Mouse (Mus musculus): ENCODE measurements around the gene Cnot1. TPM values are rescaled to one million over a fixed set of nuclear protein-coding genes. Genes with fewer than 3 reads are reported as not detected.

The Cnot1 gene
- polyA plus RNA-seq, 1 experiment from 2014 or later, result 44.4 TPM

DNA sequence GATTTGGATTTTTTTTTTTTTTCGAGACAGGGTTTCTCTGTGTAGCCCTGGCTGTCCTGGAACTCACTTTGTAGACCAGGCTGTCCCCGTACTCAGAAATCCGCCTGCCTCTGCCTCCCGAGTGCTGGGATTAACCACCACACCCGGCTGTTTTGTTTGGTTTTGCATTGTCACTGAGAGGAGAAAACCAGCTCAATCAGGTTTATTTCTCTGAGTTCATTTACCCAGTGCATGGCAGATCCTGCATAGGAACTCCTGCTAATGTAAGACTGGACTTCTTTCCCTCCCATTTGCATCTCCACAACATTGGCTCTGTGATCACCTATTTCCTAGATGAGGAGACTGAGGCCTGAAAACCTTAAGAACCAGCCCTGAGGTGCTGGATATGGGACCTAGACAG lies 14.8 kb upstream of the Cnot1 start:
- 82% methylated on average over 5 of the region's 5 CpGs for WGBS
- no peak for ATAC-seq
- H3K9me3 ChIP-seq (ENCODE audit: control insufficient read depth, low read length), result no peaks in the 10 kb centered on the region
- no peak overlapping the region for H3K4me3 ChIP-seq (ENCODE audit: low read length)
- H3K27me3 ChIP-seq (replicated peaks; ENCODE audit: control insufficient read depth, insufficient read depth, low read length), result no peaks in the 10 kb centered on the region
- H3K36me3 ChIP-seq (ENCODE audit: control insufficient read depth, insufficient read depth, low read length), result no peaks in the 10 kb centered on the region
- no peak overlapping the region for H3K27ac ChIP-seq (ENCODE audit: low read length)
- H3K4me1 ChIP-seq (ENCODE audit: control insufficient read depth, insufficient read depth, low read length), result no peaks in the 10 kb centered on the region
- H3K4me2 ChIP-seq (ENCODE audit: low read depth, low read length), result no peak overlapping the region
- no peak overlapping the region for H3K9ac ChIP-seq (ENCODE audit: low read depth, low read length)

GRCm38 (mm10) chr8:95821266-95821665 lies 14.0 kb upstream of the Cnot1 start:
- no peak overlapping the region for H3K4me2 ChIP-seq (ENCODE audit: low read depth, low read length)
- H3K4me3 ChIP-seq (ENCODE audit: low read length), result no peak overlapping the region
- no peak for ATAC-seq
- H3K27ac ChIP-seq (ENCODE audit: low read length), result no peak overlapping the region
- no peaks in the 10 kb centered on the region for H3K27me3 ChIP-seq (replicated peaks; ENCODE audit: control insufficient read depth, insufficient read depth, low read length)
- H3K9me3 ChIP-seq (ENCODE audit: control insufficient read depth, low read length), result no peaks in the 10 kb centered on the region
- no peaks in the 10 kb centered on the region for H3K36me3 ChIP-seq (ENCODE audit: control insufficient read depth, insufficient read depth, low read length)
- no peak overlapping the region for H3K9ac ChIP-seq (ENCODE audit: low read depth, low read length)
- 62% methylated on average over 6 of the region's 6 CpGs for WGBS
- no peaks in the 10 kb centered on the region for H3K4me1 ChIP-seq (ENCODE audit: control insufficient read depth, insufficient read depth, low read length)

GRCm38 (mm10) chr8:95818211-95818610 lies 10.9 kb upstream of the Cnot1 start:
- no peaks in the 10 kb centered on the region for H3K27me3 ChIP-seq (replicated peaks; ENCODE audit: control insufficient read depth, insufficient read depth, low read length)
- no peak overlapping the region for H3K27ac ChIP-seq (ENCODE audit: low read length)
- H3K4me1 ChIP-seq (ENCODE audit: control insufficient read depth, insufficient read depth, low read length), result no peaks in the 10 kb centered on the region
- no peak overlapping the region for H3K4me3 ChIP-seq (ENCODE audit: low read length)
- no peak for ATAC-seq
- no peaks in the 10 kb centered on the region for H3K36me3 ChIP-seq (ENCODE audit: control insufficient read depth, insufficient read depth, low read length)
- H3K9ac ChIP-seq (ENCODE audit: low read depth, low read length), result no peak overlapping the region
- 44% methylated on average over 1 of the region's 1 CpGs for WGBS
- H3K9me3 ChIP-seq (ENCODE audit: control insufficient read depth, low read length), result no peaks in the 10 kb centered on the region
- no peak overlapping the region for H3K4me2 ChIP-seq (ENCODE audit: low read depth, low read length)

- no peaks in the 10 kb centered on the region for H3K9me3 ChIP-seq (ENCODE audit: control insufficient read depth, low read length)
- H3K4me3 ChIP-seq (ENCODE audit: low read length), result no peak overlapping the region
- H3K27ac ChIP-seq (ENCODE audit: low read length), result no peak overlapping the region
- WGBS, result 77% methylated on average over 3 of the region's 3 CpGs
- H3K4me2 ChIP-seq (ENCODE audit: low read depth, low read length), result no peak overlapping the region
- H3K27me3 ChIP-seq (replicated peaks; ENCODE audit: control insufficient read depth, insufficient read depth, low read length), result no peaks in the 10 kb centered on the region
- no peaks in the 10 kb centered on the region for H3K36me3 ChIP-seq (ENCODE audit: control insufficient read depth, insufficient read depth, low read length)
- no peak for ATAC-seq
- H3K9ac ChIP-seq (ENCODE audit: low read depth, low read length), result no peak overlapping the region
- H3K4me1 ChIP-seq (ENCODE audit: control insufficient read depth, insufficient read depth, low read length), result no peaks in the 10 kb centered on the region
Observed at GRCm38 (mm10) chr8:95817597-95817996, 10.3 kb upstream of the Cnot1 start.

GRCm38 (mm10) chr8:95816044-95816708 lies 8.9 kb upstream of the Cnot1 start:
- H3K9me3 ChIP-seq (ENCODE audit: control insufficient read depth, low read length), result no peaks in the 10 kb centered on the region
- WGBS, result 29% methylated on average over 6 of the region's 6 CpGs
- H3K27me3 ChIP-seq (replicated peaks; ENCODE audit: control insufficient read depth, insufficient read depth, low read length), result no peaks in the 10 kb centered on the region
- H3K4me3 ChIP-seq (ENCODE audit: low read length), result no peak overlapping the region
- no peak overlapping the region for H3K27ac ChIP-seq (ENCODE audit: low read length)
- no peak overlapping the region for H3K9ac ChIP-seq (ENCODE audit: low read depth, low read length)
- no peaks in the 10 kb centered on the region for H3K36me3 ChIP-seq (ENCODE audit: control insufficient read depth, insufficient read depth, low read length)
- H3K4me2 ChIP-seq (ENCODE audit: low read depth, low read length), result no peak overlapping the region
- H3K4me1 ChIP-seq (ENCODE audit: control insufficient read depth, insufficient read depth, low read length), result no peaks in the 10 kb centered on the region
- peak; percentile 95 for ATAC-seq

- H3K27ac ChIP-seq (ENCODE audit: low read length), result no peak overlapping the region
- no peak overlapping the region for H3K4me3 ChIP-seq (ENCODE audit: low read length)
- H3K4me2 ChIP-seq (ENCODE audit: low read depth, low read length), result no peak overlapping the region
- H3K9ac ChIP-seq (ENCODE audit: low read depth, low read length), result no peak overlapping the region
- H3K36me3 ChIP-seq (ENCODE audit: control insufficient read depth, insufficient read depth, low read length), result no peaks in the 10 kb centered on the region
- WGBS, result 43% methylated on average over 3 of the region's 3 CpGs
- H3K27me3 ChIP-seq (replicated peaks; ENCODE audit: control insufficient read depth, insufficient read depth, low read length), result no peaks in the 10 kb centered on the region
- ATAC-seq, result no peak
- H3K9me3 ChIP-seq (ENCODE audit: control insufficient read depth, low read length), result no peaks in the 10 kb centered on the region
- peaks cover 9% of the 10 kb centered on the region for H3K4me1 ChIP-seq (ENCODE audit: control insufficient read depth, insufficient read depth, low read length)
Observed at GRCm38 (mm10) chr8:95810184-95810591, 2.9 kb upstream of the Cnot1 start.

GRCm38 (mm10) chr8:95809116-95809515 lies 1.9 kb upstream of the Cnot1 start:
- no peak overlapping the region for H3K9ac ChIP-seq (ENCODE audit: low read depth, low read length)
- no peaks in the 10 kb centered on the region for H3K36me3 ChIP-seq (ENCODE audit: control insufficient read depth, insufficient read depth, low read length)
- H3K4me3 ChIP-seq (ENCODE audit: low read length), result no peak overlapping the region
- WGBS, result 58% methylated on average over 5 of the region's 5 CpGs
- H3K4me1 ChIP-seq (ENCODE audit: control insufficient read depth, insufficient read depth, low read length), result peaks cover 17% of the 10 kb centered on the region
- H3K27me3 ChIP-seq (replicated peaks; ENCODE audit: control insufficient read depth, insufficient read depth, low read length), result no peaks in the 10 kb centered on the region
- no peak for ATAC-seq
- H3K4me2 ChIP-seq (ENCODE audit: low read depth, low read length), result no peak overlapping the region
- no peaks in the 10 kb centered on the region for H3K9me3 ChIP-seq (ENCODE audit: control insufficient read depth, low read length)
- H3K27ac ChIP-seq (ENCODE audit: low read length), result no peak overlapping the region

DNA sequence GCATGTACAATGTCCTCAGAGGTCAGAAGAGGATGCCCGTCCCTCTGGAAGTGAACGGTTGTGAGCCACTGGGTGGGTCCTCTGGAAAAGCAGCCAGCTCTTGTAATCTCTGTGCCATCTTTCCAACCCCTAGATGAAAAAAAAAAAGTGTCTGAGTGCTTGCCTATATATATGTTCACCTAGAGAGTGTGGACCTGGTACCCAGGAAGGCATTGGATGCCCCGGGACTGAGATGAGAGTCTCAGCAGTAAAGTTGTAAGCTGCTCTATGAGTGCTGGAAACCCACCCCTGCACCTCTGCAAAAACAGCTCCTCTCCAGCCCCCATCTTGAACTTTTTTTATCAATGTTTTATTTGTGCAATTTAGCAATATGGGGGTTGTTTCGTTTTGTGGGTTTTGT lies 1.4 kb upstream of the Cnot1 start:
- H3K9ac ChIP-seq (ENCODE audit: low read depth, low read length), result no peak overlapping the region
- no peaks in the 10 kb centered on the region for H3K9me3 ChIP-seq (ENCODE audit: control insufficient read depth, low read length)
- no peak overlapping the region for H3K4me3 ChIP-seq (ENCODE audit: low read length)
- 0 out of 2 replicates have a peak overlapping the region, but pooled peaks have one; percentile 47 for H3K4me2 ChIP-seq (ENCODE audit: low read depth, low read length)
- H3K36me3 ChIP-seq (ENCODE audit: control insufficient read depth, insufficient read depth, low read length), result no peaks in the 10 kb centered on the region
- no peak for ATAC-seq
- peaks cover 17% of the 10 kb centered on the region for H3K4me1 ChIP-seq (ENCODE audit: control insufficient read depth, insufficient read depth, low read length)
- no peak overlapping the region for H3K27ac ChIP-seq (ENCODE audit: low read length)
- no peaks in the 10 kb centered on the region for H3K27me3 ChIP-seq (replicated peaks; ENCODE audit: control insufficient read depth, insufficient read depth, low read length)
- WGBS, result 76% methylated on average over 4 of the region's 4 CpGs

DNA sequence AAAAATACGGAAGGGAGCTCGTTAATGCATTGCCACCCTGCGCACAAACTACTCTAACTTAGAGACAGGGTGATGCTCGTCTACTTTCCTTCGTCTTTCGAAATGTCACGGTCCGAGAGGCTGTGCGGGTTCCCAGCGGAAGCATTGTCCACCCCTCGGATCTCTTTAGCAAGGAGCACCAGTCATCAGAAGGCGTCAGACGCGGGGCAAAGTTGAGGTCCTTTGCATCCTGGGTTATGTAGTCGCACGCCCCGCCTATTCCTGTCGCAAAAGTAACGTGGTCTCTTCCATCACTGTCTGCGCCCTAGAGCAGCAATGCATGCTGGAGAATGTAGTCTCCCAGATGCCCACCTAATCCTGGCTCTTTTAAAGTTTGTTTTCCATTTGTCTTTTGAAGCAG lies 597 bp upstream of the Cnot1 start:
- H3K4me3 ChIP-seq (ENCODE audit: low read length), result peak overlapping the region; percentile 96
- under 1% methylated on average over 20 of the region's 20 CpGs for WGBS

More for the DNA sequence above, 597 bp upstream of the Cnot1 start:
- Histone ChIP-seq H3K36me3 (ENCODE audit: control insufficient read depth, insufficient read depth, low read length) (no peaks in the 10 kb centered on the region), H3K9me3 (ENCODE audit: control insufficient read depth, low read length) (no peaks in the 10 kb centered on the region), H3K27ac (ENCODE audit: low read length) (peak overlapping the region; percentile 91), H3K4me1 (ENCODE audit: control insufficient read depth, insufficient read depth, low read length) (peaks cover 17% of the 10 kb centered on the region), H3K27me3 (replicated peaks; ENCODE audit: control insufficient read depth, insufficient read depth, low read length) (no peaks in the 10 kb centered on the region), H3K9ac (ENCODE audit: low read depth, low read length) (peak overlapping the region; percentile 57), H3K4me2 (ENCODE audit: low read depth, low read length) (peak overlapping the region; percentile 47)
- ATAC-seq, result peak; percentile 92
